Mouse (Mus musculus) gastrocnemius, postnatal 10 days (tissue): ENCODE results near the gene 1110032F04Rik. TPM values are rescaled to one million over a fixed set of nuclear protein-coding genes. Genes with fewer than 3 reads are reported as not detected.
"Not testable (repeated sequence)": the region's sequence is repeated elsewhere in the genome, so short reads cannot be mapped to it uniquely, and the experiment has no call there.

Experiments used
- DNase-seq: peaks from one replicate; pipeline ENCODE4 v3.0.0; 2021; ENCODE audit warnings: mixed read lengths
- long read RNA-seq, 2 experiments: library from polyadenylated mRNA; stranded (forward); transcript quantifications; one replicate each; pipeline ENCODE4 v2.0.0; 2021
- total RNA-seq, 2 experiments: library from RNA; stranded (reverse); gene quantifications; 2 replicates each; pipeline ENCODE4 v1.2.3; 2021

1110032F04Rik gene
- total RNA-seq, result under 1 TPM; 0.40 to 0.70 TPM
- long read RNA-seq, experiment 1, partial matches to known transcripts, result 0 of 3 reads
- long read RNA-seq, experiment 1, other reads (novel, unspliced or antisense), result 0 of 3 reads
- long read RNA-seq, experiment 2, result 0 reads

DNA sequence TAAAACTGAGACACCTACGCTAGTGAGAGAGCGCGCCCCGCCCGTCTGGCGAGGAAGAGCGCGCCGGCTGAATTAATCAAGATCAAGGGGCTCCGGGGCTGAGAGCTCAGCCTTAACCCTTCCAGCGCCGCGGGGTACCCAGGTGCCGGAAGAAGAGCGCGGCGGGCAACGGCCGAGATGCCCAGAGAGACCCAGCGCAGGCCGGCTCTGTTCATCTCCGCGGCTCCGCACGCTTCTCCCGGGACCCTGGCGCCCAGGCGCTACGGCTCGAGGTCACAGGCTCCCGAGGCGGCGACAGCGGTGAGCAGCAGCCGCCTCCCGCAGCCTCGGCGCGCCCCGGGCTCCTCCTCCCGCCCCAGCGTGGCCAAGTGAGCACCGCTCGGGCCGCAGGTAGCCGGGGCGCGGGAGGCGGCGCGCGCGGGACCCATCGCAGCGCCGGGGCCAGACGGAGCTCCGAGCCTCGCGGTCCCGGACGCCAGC is at the start of gene 1110032F04Rik:
Gene 1110032F04Rik, plus strand, starts transcription at position 376 of the 480 bp plus-strand sequence.
- peak; percentile 27 for DNase-seq

DNA sequence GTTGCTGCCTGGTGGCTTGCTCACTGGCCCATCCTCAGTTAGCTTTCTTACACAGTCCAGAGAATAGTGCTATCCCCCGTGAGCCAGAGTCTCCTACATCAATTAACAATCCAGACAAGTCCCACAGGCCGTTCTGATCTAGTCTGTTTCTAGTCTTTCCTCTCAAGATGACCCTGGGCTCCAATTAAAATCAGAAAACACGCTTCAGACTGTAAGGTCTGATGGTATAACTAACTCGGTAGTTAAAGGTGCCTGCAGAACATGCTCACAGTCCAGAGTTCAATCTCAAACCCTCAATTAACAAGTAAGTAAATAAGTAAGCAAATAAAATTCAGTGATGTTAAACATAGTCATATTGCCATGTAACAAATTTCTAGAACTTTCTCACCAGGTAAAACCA is 48.0 kb upstream of the 1110032F04Rik start:
- no peak for DNase-seq

DNA sequence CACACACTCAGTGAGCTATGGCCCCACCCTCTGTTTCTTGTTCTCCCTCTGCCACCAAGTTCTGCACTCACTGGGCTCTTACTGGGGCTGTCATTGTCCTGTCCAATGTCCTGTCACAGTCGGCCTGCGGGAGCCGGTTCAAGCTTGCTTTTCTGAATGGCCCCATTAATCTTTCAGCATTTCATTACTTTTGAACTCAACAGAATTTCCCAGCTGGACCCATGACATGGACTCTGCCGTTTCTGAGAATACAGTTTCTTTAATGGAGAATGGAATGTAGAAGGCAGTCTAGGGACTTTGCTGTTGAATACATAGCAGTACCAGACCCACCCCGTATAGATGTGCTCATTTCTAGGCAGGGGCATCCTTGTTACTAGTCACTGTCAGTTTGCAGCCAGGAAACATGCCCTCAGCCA is 47.5 kb upstream of the 1110032F04Rik start:
- no peak for DNase-seq

DNA sequence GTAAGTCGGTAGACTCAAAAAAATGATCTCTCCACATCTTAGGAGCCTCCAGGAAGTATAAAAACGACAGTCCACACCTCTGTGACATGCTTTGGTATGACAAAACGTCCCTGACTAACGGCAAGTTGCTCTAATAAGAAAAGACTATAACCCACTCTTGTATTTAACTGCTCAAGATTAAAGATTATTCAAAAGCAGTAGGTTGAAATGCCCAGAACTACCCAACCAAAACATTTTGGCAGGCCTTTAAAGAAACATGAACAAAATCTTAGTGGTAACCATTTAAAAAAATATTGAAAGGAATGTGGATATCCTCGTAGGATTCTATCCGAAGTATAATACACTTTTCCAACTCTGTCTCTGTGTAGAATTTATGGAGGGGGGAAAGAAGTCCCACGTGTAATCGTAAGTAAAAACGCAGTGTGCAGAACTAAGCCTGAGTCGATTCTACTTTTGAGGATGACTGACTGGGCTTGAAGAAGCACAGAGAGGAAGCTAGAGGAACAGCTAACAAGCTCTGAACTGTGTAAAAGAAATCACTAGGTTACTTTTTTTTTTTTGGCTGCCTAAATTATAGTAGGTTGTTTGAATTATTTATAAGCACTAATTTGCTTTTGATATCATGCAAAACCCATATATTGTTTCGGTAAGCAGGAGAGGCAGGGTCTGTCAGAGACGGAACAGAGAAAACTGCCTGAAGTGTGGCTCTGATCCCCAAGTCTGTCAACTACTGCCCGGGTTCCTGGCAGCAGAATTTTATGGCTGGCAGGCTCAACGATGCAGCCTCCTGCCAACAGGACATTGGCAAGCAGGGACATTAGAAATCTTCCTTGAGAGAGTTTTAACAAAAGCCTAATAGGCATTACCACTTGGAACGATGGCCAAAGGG is 45.3 kb upstream of the 1110032F04Rik start:
- DNase-seq, result peak; percentile 45

DNA sequence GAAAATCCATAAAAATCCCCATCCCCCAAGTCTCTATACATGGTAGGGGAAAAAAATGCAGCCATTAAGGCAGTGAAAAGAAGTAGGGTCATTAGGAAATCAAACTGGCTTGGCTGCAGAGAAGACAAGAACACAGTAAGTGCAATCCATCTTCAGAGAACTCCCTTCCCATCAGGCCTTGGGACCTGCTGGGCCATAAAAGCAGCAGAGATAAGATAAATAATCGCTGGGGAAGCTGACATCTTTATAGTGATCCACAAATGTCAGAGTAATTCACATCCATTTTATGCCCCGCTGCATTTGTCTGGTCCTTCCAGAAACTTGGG is 44.7 kb upstream of the 1110032F04Rik start:
- no peak for DNase-seq

DNA sequence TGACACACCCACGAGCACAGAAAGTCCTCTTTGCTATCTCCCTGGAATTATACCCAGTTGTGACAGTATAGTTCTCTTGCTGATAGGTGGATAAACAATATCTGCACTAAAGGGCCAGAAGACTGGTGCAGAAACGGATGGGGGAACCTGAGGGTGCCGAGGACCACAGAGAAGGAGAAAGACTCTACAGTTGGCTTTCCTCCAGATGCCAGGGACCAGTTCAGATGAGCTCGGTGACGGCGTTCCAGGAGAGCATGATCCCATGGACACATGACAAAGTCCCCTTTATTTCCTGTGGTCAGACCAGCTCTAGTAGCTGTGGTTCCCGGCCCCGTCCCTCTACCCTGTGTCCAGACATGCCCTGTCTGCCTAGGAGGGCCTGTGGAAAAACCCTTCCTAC is 44.2 kb upstream of the 1110032F04Rik start:
- DNase-seq, result no peak

DNA sequence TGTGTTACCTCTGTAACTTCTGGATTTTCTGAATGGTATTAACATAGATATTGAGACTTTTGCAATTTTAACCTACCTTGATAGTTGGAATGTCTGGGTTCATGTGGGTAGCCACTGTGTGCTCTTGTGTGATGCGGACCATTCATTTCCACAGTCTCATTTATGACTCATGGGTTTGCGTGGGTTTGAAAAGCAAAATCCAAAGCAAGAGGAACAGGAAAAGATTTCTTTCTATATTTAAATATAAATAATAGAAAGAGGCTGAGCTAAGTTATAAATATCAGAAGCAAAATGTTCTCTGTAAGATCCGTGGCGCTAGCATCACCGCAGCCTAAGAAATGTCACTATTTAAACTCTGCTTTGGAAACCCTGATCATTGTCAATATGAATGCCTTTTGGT is 41.7 kb upstream of the 1110032F04Rik start:
- no peak for DNase-seq

DNA sequence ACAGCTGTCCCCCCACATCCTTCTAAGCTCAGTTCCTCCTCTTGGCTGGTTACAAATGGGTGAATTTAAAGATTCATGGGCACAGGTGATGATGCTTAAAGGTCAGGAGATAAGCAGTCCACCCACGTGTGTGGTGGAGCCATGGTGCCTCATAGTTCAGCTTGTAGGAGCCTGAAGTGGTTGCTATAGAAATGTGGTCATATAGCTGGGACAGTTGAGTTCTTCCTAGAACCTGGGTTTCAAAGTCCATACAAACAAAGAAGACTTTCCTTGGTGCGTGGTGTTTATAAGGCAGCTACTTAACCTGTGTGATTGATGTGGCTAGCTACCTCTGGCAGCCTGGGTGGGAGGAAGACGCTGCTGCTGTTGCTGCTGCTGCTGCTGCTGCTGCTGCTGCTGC is 39.4 kb upstream of the 1110032F04Rik start:
- no peak for DNase-seq

DNA sequence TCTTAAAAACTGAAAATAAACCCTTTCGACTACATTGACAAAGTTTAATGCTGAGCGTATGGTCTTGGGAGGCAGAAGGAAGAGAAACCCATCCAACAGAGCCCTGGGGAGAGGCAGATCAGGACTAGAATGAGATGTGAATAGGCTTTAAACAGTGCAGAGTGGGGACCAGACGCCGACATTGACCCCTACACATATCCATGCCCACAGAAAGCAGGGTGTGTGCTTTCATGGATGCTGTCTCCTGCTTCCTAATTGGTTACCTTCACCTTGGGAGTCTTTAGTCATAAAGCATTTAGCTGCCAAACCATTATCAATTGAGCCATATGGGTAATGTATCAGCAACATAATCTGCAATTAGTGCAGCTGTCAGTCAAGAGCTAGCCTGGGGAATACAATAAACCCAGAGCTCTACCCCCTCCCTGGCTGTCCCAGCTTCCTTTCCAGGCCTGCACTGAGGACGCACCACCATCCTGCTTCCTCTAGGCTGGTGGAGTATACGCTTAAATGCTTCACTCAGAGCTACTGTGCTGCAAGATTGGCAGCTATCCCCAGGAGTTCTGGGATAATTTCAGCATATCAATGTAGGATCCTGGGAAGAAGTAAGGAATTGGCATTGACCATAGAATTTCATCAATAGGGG is 32.4 kb upstream of the 1110032F04Rik start:
- DNase-seq, result no peak

DNA sequence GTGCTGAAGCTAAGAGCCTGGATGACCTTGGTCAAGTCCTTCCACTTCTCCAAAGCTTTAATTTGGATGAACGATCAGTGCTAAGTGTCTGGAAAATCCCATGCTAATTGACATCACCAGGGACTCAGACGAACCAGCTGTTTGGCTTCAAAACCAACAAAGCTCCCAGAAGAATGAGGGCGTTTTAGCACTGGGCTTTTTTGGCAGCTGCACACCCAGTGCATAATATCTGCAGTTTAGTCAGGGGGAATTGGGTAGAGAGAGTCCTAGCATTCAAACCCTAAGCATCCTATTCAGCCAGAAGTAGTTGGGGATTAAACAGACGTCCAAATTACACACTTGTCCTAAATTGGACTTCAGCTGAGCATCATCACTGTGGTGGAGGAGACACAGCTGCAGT is 29.2 kb upstream of the 1110032F04Rik start:
- no peak for DNase-seq

DNA sequence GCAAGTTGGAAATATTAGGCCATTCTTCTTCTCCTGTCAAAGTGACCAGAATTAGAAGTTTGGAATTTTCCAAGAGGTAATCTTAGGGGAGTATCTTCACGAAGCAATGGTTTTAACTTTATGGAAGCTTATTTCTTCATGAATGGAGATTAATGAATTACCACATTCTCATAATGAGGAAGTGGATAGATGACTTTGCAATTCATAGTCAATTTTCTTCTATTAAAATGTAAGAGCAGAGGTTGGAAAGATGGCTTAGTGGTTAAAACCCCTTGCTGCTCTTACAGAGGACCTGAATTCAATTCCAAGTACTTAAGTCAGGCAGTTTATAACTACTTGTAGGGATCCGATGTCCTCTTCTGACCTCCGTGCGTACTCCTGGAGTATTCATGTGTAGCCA is 25.4 kb upstream of the 1110032F04Rik start:
- DNase-seq, result no peak

DNA sequence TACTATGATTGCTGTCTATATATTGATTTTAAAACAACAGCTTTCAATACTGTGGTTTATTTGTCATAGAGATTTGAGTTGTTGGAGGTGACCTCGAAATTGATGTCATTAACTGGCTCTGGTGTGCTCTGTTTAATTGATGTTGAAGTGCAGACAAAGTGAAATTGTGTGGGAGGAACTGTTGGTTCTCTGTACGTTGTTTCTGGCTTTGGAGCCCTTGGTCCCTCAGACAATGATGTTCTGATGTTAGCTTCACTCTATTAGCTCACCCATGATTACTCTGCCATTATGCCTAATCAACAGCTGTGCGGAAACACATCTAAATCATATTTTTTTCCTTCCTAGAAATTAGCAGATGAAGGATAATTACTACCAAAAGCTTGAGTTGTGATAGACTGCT is 21.1 kb upstream of the 1110032F04Rik start:
- no peak for DNase-seq

DNA sequence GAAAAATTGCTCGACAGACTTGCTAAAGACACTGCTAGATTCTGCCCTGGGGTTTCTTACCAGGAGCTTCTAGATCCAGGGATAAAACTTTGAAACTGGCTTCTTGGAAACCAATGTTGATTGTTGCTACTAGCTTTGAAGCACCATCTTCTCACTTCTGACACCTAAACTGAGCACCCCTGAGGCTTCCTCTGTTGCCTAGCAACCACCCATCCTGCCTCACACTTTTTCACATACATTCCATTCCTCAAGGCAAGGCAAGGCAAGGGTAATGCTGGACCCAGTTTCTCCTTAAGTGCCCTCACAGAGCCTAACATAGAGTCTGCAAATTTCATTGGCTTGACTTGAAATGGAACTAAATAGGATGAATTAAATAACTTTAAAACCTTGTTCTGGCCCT is 17.0 kb upstream of the 1110032F04Rik start:
- no peak for DNase-seq

DNA sequence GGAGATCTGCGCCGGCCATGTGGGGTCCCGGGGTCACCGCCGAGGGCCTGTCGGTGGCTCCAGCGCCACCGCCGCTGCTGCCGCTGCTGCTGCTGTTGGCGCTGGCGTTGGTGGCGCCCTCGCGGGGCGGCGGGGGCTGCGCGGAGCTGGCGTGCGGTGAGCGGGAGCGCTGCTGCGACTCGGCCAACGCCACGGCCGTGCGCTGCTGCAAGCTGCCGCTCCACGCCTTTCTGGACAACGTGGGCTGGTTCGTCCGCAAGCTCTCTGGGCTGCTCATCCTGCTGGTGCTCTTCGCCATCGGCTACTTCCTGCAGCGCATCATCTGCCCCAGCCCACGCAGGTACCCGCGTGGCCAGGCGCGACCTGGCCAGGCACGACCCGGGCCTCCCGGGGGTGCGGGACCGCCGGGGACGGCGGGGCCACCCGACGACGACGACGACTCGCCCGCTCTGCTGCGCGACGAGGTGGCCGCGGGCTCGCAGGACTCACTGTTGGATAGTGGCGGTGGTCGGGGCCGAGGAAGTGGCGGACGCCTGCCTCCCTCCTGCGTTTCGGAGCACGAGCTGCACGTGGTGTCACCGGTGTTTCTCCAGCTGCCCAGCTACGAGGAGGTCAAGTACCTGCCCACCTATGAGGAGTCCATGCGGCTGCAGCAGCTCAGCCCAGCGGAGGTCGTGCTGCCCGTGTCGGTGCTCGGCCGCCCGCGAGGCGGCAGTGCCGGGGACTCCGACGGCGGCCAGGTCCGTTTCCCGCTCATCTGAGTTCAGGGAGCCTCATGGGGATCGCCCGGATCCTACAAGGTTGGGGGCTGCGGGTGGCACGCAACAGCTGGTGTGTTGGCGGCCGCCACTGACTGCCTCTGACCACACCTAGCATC is 543 bp downstream of the 1110032F04Rik start:
- DNase-seq, result peak; percentile 35

DNA sequence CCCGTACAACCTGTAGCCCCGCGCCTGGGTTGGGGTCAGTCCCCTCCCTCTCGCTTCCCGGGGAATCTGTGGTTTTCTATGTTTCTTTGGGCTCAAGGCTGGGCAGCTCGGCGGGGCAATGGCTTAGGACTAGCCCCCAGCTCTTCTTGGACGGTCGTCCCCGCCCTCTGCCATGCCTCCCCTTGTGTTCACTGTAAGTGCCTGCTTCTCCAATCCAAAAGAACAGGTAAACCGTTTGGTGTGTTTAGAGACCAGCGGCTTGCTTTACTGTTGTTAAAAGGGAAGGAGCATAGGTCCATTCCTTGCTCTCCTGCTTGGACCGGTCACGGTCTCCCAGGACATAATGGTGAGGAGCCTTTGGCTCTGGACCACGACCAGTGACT is 1.2 kb downstream of the 1110032F04Rik start:
- no peak for DNase-seq

DNA sequence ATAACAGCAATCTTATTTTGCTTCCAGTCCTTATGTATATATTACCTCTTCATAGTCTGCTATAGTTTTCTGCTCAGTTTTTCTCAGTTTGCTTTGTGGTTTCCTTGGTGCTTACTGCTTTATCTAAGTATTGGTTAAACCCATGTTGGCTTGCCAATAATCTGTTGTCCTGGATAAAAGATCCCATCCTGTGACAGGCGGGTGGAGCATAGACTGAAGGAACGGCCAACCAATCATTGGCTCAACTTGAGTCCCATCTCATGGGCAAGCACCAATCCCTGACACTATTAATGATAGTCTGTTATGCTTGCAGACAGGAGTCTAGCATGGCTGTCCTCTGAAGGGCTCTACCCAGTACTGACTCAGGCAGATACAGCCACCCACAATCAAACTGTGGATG is 4.7 kb downstream of the 1110032F04Rik start:
- DNase-seq, result no peak

DNA sequence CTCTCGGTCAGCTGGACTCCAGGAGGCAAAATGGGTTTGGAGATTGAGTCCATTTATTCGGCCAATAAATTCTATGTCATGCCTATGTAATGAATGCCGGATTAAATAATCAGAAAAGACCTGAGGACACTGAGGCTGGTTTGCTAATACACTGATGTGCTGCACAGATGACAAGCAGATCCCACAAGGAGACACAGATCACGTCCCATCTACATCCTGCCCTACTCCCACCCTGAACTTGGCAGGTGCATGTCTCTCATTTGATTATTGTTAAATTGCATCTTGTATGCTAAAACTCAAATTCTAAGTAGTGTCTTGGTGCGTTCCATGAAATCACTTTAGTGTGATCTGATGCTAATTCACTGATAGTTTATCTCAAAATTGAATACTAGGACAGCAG is 17.5 kb downstream of the 1110032F04Rik start:
- DNase-seq, result no peak

DNA sequence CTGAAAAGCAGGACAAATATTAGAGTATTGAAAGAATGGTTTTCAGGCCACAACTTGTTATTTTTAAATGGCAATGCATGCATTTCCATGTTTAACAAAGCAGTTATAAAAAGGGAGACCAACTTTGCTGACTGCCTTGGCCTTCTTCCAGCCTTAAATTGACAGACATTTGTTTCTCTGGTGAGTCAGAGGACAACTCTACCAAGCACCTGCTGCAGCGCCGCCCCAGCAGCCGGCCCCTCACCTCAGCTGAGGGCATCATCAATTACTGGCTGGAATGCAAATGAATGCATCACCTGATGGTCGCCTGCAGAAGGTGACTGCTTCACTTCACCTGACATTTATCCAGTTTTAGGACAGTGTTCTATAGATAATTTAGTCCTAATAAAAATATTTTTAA is 26.0 kb downstream of the 1110032F04Rik start:
- no peak for DNase-seq

DNA sequence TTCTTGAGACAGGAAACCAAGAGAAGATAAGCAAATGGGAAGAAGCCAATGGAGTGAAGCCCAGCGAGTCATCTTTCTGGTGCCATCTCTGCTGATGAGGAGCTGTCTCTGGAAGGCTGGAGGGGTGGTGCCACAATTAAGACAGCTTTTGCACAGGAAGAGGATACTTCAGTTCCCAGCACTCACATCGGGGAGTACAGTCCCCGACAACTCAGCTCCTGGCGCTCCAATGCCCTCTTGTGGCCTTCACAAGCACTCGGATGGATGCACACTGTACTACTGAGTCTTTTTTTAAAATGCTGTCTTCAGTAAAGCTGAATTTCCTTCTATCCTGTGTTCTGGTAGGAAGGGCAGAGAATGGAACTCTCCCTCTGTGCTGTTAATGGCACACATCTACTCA is 27.8 kb downstream of the 1110032F04Rik start:
- no peak for DNase-seq

DNA sequence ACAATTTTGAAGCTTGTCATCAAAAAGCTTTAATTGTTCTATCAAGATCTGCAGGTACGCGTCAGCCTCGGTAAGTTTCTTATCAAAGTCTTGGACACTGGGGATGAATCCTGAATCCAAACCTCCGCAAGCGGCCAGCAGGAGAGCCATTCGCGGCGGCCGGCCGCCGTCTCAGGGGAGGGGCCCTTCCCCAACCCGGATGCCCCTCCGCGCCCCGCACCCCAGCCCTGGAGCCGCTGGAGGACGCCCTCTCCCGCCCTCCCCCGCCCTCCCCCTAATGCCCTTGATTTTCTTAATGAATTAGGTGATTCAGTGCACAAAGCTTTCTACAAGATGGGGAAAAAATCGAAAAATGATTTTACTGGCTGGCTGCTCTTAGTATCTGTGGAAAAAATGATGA is 33.2 kb downstream of the 1110032F04Rik start:
- DNase-seq, result not testable (repeated sequence)

DNA sequence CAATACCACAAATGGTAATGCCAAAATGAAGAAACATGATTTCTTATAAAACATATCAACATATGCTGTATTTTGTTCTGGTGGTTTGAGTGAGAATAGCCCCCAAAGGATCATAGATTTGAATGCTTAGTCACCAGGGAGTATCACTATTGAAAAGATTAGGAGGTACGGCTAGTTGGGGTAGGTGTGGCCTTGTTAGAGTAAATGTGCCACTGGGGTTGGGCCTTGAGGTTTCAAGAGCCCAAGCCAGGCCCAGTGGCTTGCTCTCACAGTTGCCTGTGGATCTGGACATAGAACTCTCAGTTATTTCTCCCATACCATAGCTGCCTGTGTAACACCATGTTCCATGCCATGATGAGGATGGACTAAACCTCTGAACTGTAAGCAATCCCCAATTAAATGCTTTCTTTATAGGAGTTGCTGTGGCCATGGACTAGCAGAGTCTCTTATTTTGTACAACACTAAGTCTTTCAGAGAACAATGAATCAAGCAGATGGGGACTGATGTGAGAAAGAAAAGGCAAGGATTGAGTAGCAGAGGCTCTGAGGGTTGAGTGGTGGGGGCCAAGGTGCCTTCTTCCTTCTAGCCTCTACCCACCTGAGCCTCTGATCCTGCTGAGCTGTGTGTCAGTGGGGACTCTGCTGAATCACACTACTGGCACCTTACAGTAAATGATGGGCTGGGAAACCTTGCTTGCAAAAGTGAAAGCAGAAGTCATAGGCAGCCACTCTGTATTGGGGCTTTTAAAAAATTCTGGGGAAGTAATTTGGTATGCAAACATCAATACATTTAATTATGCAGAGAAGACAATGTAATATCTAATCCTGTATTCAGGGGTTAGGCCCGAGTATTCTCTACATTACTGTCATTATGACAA is 35.8 kb downstream of the 1110032F04Rik start:
- DNase-seq, result no peak

DNA sequence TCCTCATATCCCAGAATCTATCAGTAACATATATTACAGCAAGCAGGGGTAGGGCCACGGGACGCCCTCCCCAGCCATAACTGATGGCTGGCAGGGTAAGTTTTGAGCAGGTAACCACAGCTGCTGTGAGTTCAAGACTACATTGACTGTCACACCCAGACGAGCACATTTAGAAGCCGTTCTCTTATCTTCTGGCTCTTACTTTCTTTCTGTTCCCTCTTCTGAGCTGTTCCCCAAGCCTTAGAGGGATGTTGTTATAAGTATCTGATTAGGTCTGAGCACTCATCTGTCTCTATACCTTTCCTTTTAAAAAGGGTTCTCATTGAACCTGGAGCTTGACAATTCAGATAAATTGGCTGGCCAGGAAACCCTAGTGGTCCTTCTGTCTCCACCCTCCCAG is 38.1 kb downstream of the 1110032F04Rik start:
- no peak for DNase-seq
